Mouse (Mus musculus): ENCODE measurements around the gene Max. TPM values are rescaled to one million over a fixed set of nuclear protein-coding genes. Genes with fewer than 3 reads are reported as not detected.

The Max gene
- polyA plus RNA-seq, 1 experiment from 2014 or later = 16.3 TPM

GRCm38 (mm10) chr12:76895777-76896176 lies 66.2 kb downstream of the Max start:
- Histone ChIP-seq H3K9me3 (no peaks in the 10 kb centered on the region), H3K27ac (no peak overlapping the region), H3K4me1 (peaks cover 8% of the 10 kb centered on the region), H3K27me3 (no peaks in the 10 kb centered on the region), H3K36me3 (peaks cover 43% of the 10 kb centered on the region), H3K9ac (no peak overlapping the region), H3K4me2 (no peak overlapping the region), H3K4me3 (no peak overlapping the region)
- 33% methylated on average over 7 of the region's 7 CpGs for WGBS
- ATAC-seq (ENCODE audit: insufficient number of reproducible peaks, insufficient read depth, low FRiP score, low TSS enrichment, low read depth) = no peak

GRCm38 (mm10) chr12:76894792-76895559 lies 67.0 kb downstream of the Max start:
- H3K9ac ChIP-seq = no peak overlapping the region
- no peaks in the 10 kb centered on the region for H3K9me3 ChIP-seq
- H3K4me1 ChIP-seq = peaks cover 8% of the 10 kb centered on the region
- H3K4me3 ChIP-seq = no peak overlapping the region
- peaks cover 41% of the 10 kb centered on the region for H3K36me3 ChIP-seq
- H3K27me3 ChIP-seq = no peaks in the 10 kb centered on the region
- ATAC-seq (ENCODE audit: insufficient number of reproducible peaks, insufficient read depth, low FRiP score, low TSS enrichment, low read depth) = no peak
- no peak overlapping the region for H3K4me2 ChIP-seq
- 82% methylated on average over 10 of the region's 10 CpGs for WGBS
- no peak overlapping the region for H3K27ac ChIP-seq

GRCm38 (mm10) chr12:76892910-76893695 lies 68.9 kb downstream of the Max start:
- Histone ChIP-seq H3K27ac (no peak overlapping the region), H3K36me3 (peaks cover 43% of the 10 kb centered on the region), H3K9me3 (no peaks in the 10 kb centered on the region), H3K4me1 (peaks cover 8% of the 10 kb centered on the region), H3K9ac (no peak overlapping the region), H3K4me2 (no peak overlapping the region), H3K4me3 (no peak overlapping the region), H3K27me3 (no peaks in the 10 kb centered on the region)
- ATAC-seq (ENCODE audit: insufficient number of reproducible peaks, insufficient read depth, low FRiP score, low TSS enrichment, low read depth) = no peak
- 93% methylated on average over 16 of the region's 16 CpGs for WGBS

DNA sequence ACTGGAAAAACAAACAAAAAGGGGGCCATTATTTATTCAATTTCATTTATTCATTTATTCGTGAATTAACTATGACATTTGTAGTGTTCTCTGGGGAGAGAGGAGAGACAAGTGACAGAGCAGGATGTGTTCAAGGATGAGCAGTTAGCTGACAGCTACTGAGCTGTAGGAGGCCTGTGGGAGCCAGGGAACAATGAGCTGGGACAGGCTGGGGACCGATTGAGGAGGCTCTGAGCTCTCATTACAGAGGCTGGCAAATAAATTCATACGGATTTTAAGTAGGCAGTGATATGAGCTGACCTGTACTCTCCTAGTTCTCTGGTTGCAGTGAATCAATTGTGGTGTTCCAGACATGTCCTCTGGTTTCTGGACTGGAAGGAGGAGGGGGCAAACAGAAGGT lies 70.8 kb downstream of the Max start:
- Histone ChIP-seq H3K27ac (no peak overlapping the region), H3K4me3 (no peak overlapping the region), H3K27me3 (no peaks in the 10 kb centered on the region), H3K9ac (no peak overlapping the region), H3K9me3 (no peaks in the 10 kb centered on the region), H3K4me1 (peaks cover 8% of the 10 kb centered on the region), H3K4me2 (no peak overlapping the region), H3K36me3 (peaks cover 48% of the 10 kb centered on the region)
- no peak for ATAC-seq (ENCODE audit: insufficient number of reproducible peaks, insufficient read depth, low FRiP score, low TSS enrichment, low read depth)
- WGBS = 61% methylated on average over 3 of the region's 3 CpGs

DNA sequence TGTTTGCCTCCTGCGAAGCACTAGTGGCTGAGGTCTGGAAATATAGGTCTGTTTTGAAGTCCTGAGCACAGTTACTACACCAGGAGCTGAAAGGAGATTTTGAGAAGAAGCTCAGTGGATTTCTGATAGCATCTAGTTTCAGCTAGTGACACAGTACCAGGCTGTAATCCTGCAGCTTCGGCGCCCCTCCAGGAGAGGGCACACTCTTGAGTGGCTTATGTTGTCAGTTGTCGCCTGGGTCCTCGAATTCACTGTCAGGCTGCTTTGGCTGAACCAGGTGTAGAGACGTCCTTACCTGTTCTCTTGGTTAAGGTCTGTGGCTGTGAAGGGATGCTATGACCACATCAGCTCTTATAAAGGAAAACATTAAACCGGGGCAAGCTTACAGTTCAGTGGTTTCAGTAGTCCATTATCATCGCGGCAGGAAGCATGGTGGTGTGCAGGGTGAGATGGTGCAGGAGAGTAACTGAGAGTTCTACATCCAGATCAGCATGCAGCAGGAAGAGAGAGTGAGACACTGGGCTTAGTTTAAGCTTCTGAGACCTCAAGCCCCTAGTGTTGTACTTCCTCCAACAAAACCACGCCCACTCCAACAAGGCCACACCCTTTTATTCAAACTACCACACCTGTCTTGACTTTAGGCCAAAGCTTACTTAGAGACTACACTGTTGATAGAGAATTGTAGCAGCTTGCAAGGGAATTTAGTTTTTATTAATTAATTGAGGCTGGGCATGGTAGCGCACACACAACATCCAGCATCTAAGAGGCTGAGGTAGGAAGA lies 72.4 kb downstream of the Max start:
- no peak overlapping the region for H3K4me3 ChIP-seq
- no peak overlapping the region for H3K4me2 ChIP-seq
- no peak overlapping the region for H3K27ac ChIP-seq
- no peak overlapping the region for H3K9ac ChIP-seq
- WGBS = 92% methylated on average over 11 of the region's 11 CpGs
- no peak for ATAC-seq (ENCODE audit: insufficient number of reproducible peaks, insufficient read depth, low FRiP score, low TSS enrichment, low read depth)
- H3K27me3 ChIP-seq = no peaks in the 10 kb centered on the region
- H3K36me3 ChIP-seq = peaks cover 42% of the 10 kb centered on the region
- H3K9me3 ChIP-seq = no peaks in the 10 kb centered on the region
- H3K4me1 ChIP-seq = no peaks in the 10 kb centered on the region

- H3K9me3 ChIP-seq = no peaks in the 10 kb centered on the region
- WGBS = 92% methylated on average over 12 of the region's 12 CpGs
- H3K4me1 ChIP-seq = no peaks in the 10 kb centered on the region
- no peak overlapping the region for H3K9ac ChIP-seq
- no peak for ATAC-seq (ENCODE audit: insufficient number of reproducible peaks, insufficient read depth, low FRiP score, low TSS enrichment, low read depth)
- no peak overlapping the region for H3K4me3 ChIP-seq
- H3K27ac ChIP-seq = no peak overlapping the region
- H3K36me3 ChIP-seq = peaks cover 44% of the 10 kb centered on the region
- no peak overlapping the region for H3K4me2 ChIP-seq
- no peaks in the 10 kb centered on the region for H3K27me3 ChIP-seq
Observed at GRCm38 (mm10) chr12:76887941-76888340, 74.1 kb downstream of the Max start.

Other genes starting within 250 kb of the Max start
- 90.1 and 96.4 TPM in 2 replicates for gene Churc1, start 196.7 kb downstream of the Max start, polyA plus RNA-seq (2015; fragmentation: Nextera tagmentation; extraction: Ambion mirVana)
- gene Fntb, start 196.6 kb downstream of the Max start, polyA plus RNA-seq (2015; fragmentation: Nextera tagmentation; extraction: Ambion mirVana) = 41.5 and 41.8 TPM in 2 replicates
- gene Gpx2, start 166.6 kb downstream of the Max start, polyA plus RNA-seq (2015; fragmentation: Nextera tagmentation; extraction: Ambion mirVana) = 0.97 and 2.5 TPM in 2 replicates
- 27.1 and 32.2 TPM in 2 replicates for gene Rab15, start 139.3 kb downstream of the Max start, polyA plus RNA-seq (2015; fragmentation: Nextera tagmentation; extraction: Ambion mirVana)

Data from embryonic facial prominence, embryonic 13.5 days (tissue).